Mouse (Mus musculus): ENCODE data around the gene Xxylt1. TPM values are rescaled to one million over a fixed set of nuclear protein-coding genes. Genes with fewer than 3 reads are reported as not detected.
A peak's percentile ranks its signal among the peaks of the same experiment; 100 is the strongest.

Xxylt1 gene
- polyA plus RNA-seq, 1 experiment from 2014 or later: 14.5 TPM

- Histone ChIP-seq H3K4me1 (replicated peaks) (peaks cover 6% of the 10 kb centered on the region), H3K27ac (no peak overlapping the region), H3K36me3 (no peaks in the 10 kb centered on the region), H3K4me3 (replicated peaks) (no peak overlapping the region), H3K9ac (no peak overlapping the region), H3K4me2 (replicated peaks) (no peak overlapping the region), H3K9me3 (no peaks in the 10 kb centered on the region), H3K27me3 (replicated peaks) (no peaks in the 10 kb centered on the region)
- WGBS: 93% methylated on average over 8 of the region's 8 CpGs
- ATAC-seq: no peak
Measured at GRCm38 (mm10) chr16:30961176-30961575, 120.1 kb downstream of the Xxylt1 start.

GRCm38 (mm10) chr16:30960266-30960665 is 121.0 kb downstream of the Xxylt1 start:
- no peak overlapping the region for H3K4me3 ChIP-seq (replicated peaks)
- no peak overlapping the region for H3K9ac ChIP-seq
- 74% methylated on average over 4 of the region's 4 CpGs for WGBS
- H3K4me2 ChIP-seq (replicated peaks): no peak overlapping the region
- peaks cover 6% of the 10 kb centered on the region for H3K4me1 ChIP-seq (replicated peaks)
- no peaks in the 10 kb centered on the region for H3K27me3 ChIP-seq (replicated peaks)
- peak; percentile 19; the same call in 1 of the 2 replicates for ATAC-seq
- no peaks in the 10 kb centered on the region for H3K9me3 ChIP-seq
- H3K27ac ChIP-seq: no peak overlapping the region
- H3K36me3 ChIP-seq: no peaks in the 10 kb centered on the region

- Histone ChIP-seq H3K9ac (no peak overlapping the region), H3K4me3 (replicated peaks) (no peak overlapping the region), H3K36me3 (no peaks in the 10 kb centered on the region), H3K27me3 (replicated peaks) (no peaks in the 10 kb centered on the region), H3K4me2 (replicated peaks) (no peak overlapping the region), H3K9me3 (no peaks in the 10 kb centered on the region), H3K4me1 (replicated peaks) (peaks cover 6% of the 10 kb centered on the region), H3K27ac (no peak overlapping the region)
- peak; percentile 79 for ATAC-seq
- WGBS: 70% methylated on average over 12 of the region's 12 CpGs
Measured at GRCm38 (mm10) chr16:30959692-30960091, 121.5 kb downstream of the Xxylt1 start.

GRCm38 (mm10) chr16:30956141-30956540 is 125.1 kb downstream of the Xxylt1 start:
- ATAC-seq: no peak
- Histone ChIP-seq H3K36me3 (no peaks in the 10 kb centered on the region), H3K4me3 (replicated peaks) (no peak overlapping the region), H3K9ac (no peak overlapping the region), H3K27ac (no peak overlapping the region), H3K27me3 (replicated peaks) (no peaks in the 10 kb centered on the region), H3K4me2 (replicated peaks) (no peak overlapping the region), H3K9me3 (no peaks in the 10 kb centered on the region), H3K4me1 (replicated peaks) (peaks cover 6% of the 10 kb centered on the region)
- 83% methylated on average over 8 of the region's 8 CpGs for WGBS

GRCm38 (mm10) chr16:30948636-30949035 is 132.6 kb downstream of the Xxylt1 start:
- H3K36me3 ChIP-seq: no peaks in the 10 kb centered on the region
- H3K4me3 ChIP-seq (replicated peaks): no peak overlapping the region
- H3K9me3 ChIP-seq: no peaks in the 10 kb centered on the region
- H3K27ac ChIP-seq: no peak overlapping the region
- no peak overlapping the region for H3K4me2 ChIP-seq (replicated peaks)
- H3K27me3 ChIP-seq (replicated peaks): no peaks in the 10 kb centered on the region
- 62% methylated on average over 1 of the region's 1 CpGs for WGBS
- no peaks in the 10 kb centered on the region for H3K4me1 ChIP-seq (replicated peaks)
- ATAC-seq: no peak
- H3K9ac ChIP-seq: no peak overlapping the region

GRCm38 (mm10) chr16:30948216-30948615 is 133.0 kb downstream of the Xxylt1 start:
- Histone ChIP-seq H3K4me3 (replicated peaks) (no peak overlapping the region), H3K27me3 (replicated peaks) (no peaks in the 10 kb centered on the region), H3K4me2 (replicated peaks) (no peak overlapping the region), H3K36me3 (no peaks in the 10 kb centered on the region), H3K9me3 (no peaks in the 10 kb centered on the region), H3K4me1 (replicated peaks) (no peaks in the 10 kb centered on the region), H3K27ac (no peak overlapping the region), H3K9ac (no peak overlapping the region)
- no peak for ATAC-seq
- WGBS: 88% methylated on average over 4 of the region's 4 CpGs

GRCm38 (mm10) chr16:30944886-30945285 is 136.3 kb downstream of the Xxylt1 start:
- no peaks in the 10 kb centered on the region for H3K4me1 ChIP-seq (replicated peaks)
- H3K27ac ChIP-seq: no peak overlapping the region
- no peak overlapping the region for H3K4me2 ChIP-seq (replicated peaks)
- H3K27me3 ChIP-seq (replicated peaks): no peaks in the 10 kb centered on the region
- 69% methylated on average over 8 of the region's 8 CpGs for WGBS
- no peak overlapping the region for H3K9ac ChIP-seq
- H3K9me3 ChIP-seq: no peaks in the 10 kb centered on the region
- H3K4me3 ChIP-seq (replicated peaks): no peak overlapping the region
- no peak for ATAC-seq
- no peaks in the 10 kb centered on the region for H3K36me3 ChIP-seq

- ATAC-seq: no peak
- no peaks in the 10 kb centered on the region for H3K27me3 ChIP-seq (replicated peaks)
- H3K4me3 ChIP-seq (replicated peaks): no peak overlapping the region
- no peak overlapping the region for H3K4me2 ChIP-seq (replicated peaks)
- no peaks in the 10 kb centered on the region for H3K9me3 ChIP-seq
- WGBS: 76% methylated on average over 4 of the region's 4 CpGs
- no peak overlapping the region for H3K9ac ChIP-seq
- no peaks in the 10 kb centered on the region for H3K4me1 ChIP-seq (replicated peaks)
- no peak overlapping the region for H3K27ac ChIP-seq
- H3K36me3 ChIP-seq: no peaks in the 10 kb centered on the region
Measured at GRCm38 (mm10) chr16:30943919-30944318, 137.3 kb downstream of the Xxylt1 start.

- H3K9ac ChIP-seq: no peak overlapping the region
- H3K9me3 ChIP-seq: no peaks in the 10 kb centered on the region
- H3K36me3 ChIP-seq: no peaks in the 10 kb centered on the region
- WGBS: 78% methylated on average over 2 of the region's 2 CpGs
- no peaks in the 10 kb centered on the region for H3K27me3 ChIP-seq (replicated peaks)
- H3K27ac ChIP-seq: no peak overlapping the region
- ATAC-seq: no peak
- H3K4me1 ChIP-seq (replicated peaks): no peaks in the 10 kb centered on the region
- H3K4me2 ChIP-seq (replicated peaks): no peak overlapping the region
- H3K4me3 ChIP-seq (replicated peaks): no peak overlapping the region
Measured at GRCm38 (mm10) chr16:30940699-30941098, 140.5 kb downstream of the Xxylt1 start.

- Histone ChIP-seq H3K4me2 (replicated peaks) (no peak overlapping the region), H3K27ac (no peak overlapping the region), H3K9ac (no peak overlapping the region), H3K36me3 (no peaks in the 10 kb centered on the region), H3K4me3 (replicated peaks) (no peak overlapping the region), H3K9me3 (no peaks in the 10 kb centered on the region), H3K27me3 (replicated peaks) (no peaks in the 10 kb centered on the region), H3K4me1 (replicated peaks) (peaks cover 6% of the 10 kb centered on the region; the same call in 1 of the 2 replicates)
- 29% methylated on average over 3 of the region's 3 CpGs for WGBS
- ATAC-seq: 0 out of 2 replicates have a peak, but pooled peaks have one; percentile 23
Measured at GRCm38 (mm10) chr16:30939903-30940302, 141.3 kb downstream of the Xxylt1 start.

GRCm38 (mm10) chr16:30939210-30939609 is 142.0 kb downstream of the Xxylt1 start:
- no peaks in the 10 kb centered on the region for H3K27me3 ChIP-seq (replicated peaks)
- no peak overlapping the region for H3K9ac ChIP-seq
- no peak for ATAC-seq
- H3K4me1 ChIP-seq (replicated peaks): peaks cover 11% of the 10 kb centered on the region
- no peak overlapping the region for H3K4me2 ChIP-seq (replicated peaks)
- no peaks in the 10 kb centered on the region for H3K36me3 ChIP-seq
- 79% methylated on average over 8 of the region's 8 CpGs for WGBS
- no peak overlapping the region for H3K4me3 ChIP-seq (replicated peaks)
- H3K27ac ChIP-seq: no peak overlapping the region
- H3K9me3 ChIP-seq: no peaks in the 10 kb centered on the region

GRCm38 (mm10) chr16:30938664-30939063 is 142.6 kb downstream of the Xxylt1 start:
- H3K4me1 ChIP-seq (replicated peaks): peaks cover 12% of the 10 kb centered on the region
- H3K27ac ChIP-seq: no peak overlapping the region
- WGBS: 99% methylated on average over 3 of the region's 3 CpGs
- no peak overlapping the region for H3K4me3 ChIP-seq (replicated peaks)
- no peaks in the 10 kb centered on the region for H3K36me3 ChIP-seq
- no peaks in the 10 kb centered on the region for H3K9me3 ChIP-seq
- no peak overlapping the region for H3K4me2 ChIP-seq (replicated peaks)
- no peak overlapping the region for H3K9ac ChIP-seq
- no peaks in the 10 kb centered on the region for H3K27me3 ChIP-seq (replicated peaks)
- ATAC-seq: no peak

GRCm38 (mm10) chr16:30937665-30938064 is 143.6 kb downstream of the Xxylt1 start:
- H3K9me3 ChIP-seq: no peaks in the 10 kb centered on the region
- H3K27ac ChIP-seq: no peak overlapping the region
- H3K4me1 ChIP-seq (replicated peaks): peaks cover 12% of the 10 kb centered on the region
- ATAC-seq: no peak
- H3K9ac ChIP-seq: no peak overlapping the region
- no peak overlapping the region for H3K4me2 ChIP-seq (replicated peaks)
- no peaks in the 10 kb centered on the region for H3K36me3 ChIP-seq
- H3K27me3 ChIP-seq (replicated peaks): no peaks in the 10 kb centered on the region
- 91% methylated on average over 3 of the region's 3 CpGs for WGBS
- H3K4me3 ChIP-seq (replicated peaks): no peak overlapping the region

Data from intestine, embryonic 15.5 days (tissue).